Mouse (Mus musculus): ENCODE results near the gene Mtfp1.
"Not testable (repeated sequence)": the region's sequence is repeated elsewhere in the genome, so short reads cannot be mapped to it uniquely, and the experiment has no call there.

Gene Mtfp1

DNA sequence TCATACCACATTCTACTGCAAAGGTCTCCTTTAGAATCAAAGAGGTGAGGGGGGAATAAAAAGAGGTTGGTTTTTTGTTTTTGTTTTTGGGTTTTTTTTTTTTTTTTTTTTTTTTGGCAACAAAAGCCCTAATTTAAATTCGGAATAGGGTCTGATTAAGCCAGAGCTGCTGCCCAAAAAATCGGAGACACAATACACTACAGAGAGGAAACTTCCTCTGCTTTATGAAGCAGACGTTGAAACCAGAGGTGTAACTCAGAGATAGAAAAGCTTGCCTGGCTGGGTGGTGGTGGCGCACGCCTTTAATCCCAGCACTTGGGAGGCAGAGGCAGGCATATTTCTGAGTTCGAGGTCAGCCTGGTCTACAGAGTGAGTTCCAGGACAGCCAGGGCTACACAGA lies 19.3 kb upstream of the Mtfp1 start:
- DNase-seq: not testable (repeated sequence)

DNA sequence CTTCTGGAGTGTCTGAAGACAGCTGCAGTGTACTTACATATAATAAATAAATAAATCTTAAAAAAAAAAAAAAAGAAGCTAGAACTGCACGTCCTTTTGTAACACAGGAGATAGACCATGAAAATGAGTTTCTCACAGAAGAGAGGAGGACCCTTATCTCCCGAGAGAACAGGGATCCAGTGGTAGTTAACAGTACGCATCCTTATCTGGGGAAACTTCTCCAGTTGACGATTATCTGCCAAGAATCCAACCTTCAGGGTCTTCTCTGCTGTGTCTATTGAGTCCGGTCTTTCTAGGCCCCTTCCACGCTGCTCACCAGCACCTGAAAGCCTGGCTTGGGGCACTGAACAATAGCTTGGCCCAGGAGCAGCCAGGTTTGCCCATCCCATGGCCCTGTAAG lies 18.7 kb upstream of the Mtfp1 start:
- no peak for DNase-seq

GRCm38 (mm10) chr11:4113496-4113895 lies 18.3 kb upstream of the Mtfp1 start:
- no peak for DNase-seq

- no peak for DNase-seq
Measured at GRCm38 (mm10) chr11:4112861-4113260, 17.6 kb upstream of the Mtfp1 start.

- no peak for DNase-seq
Measured at GRCm38 (mm10) chr11:4112033-4112432, 16.8 kb upstream of the Mtfp1 start.

DNA sequence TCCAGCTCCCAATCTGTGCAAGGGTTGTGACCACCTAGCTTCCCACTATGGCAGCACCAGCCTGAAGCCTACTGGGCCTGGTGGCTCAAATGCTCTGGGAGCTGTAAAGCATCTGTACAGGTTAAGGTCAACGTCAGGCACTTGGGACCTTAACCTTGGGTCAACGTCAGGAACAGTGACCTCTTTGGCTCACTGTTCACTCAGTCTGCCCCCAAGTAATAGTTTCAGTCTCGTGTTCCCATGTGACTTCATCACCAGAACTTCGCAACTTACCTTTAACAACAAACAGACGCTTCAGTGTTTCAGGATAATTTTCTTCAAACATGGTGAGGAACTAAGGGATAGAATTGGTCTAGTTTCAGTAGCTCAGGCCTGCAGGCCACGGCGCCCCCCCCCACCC lies 13.4 kb upstream of the Mtfp1 start:
- DNase-seq: no peak

DNA sequence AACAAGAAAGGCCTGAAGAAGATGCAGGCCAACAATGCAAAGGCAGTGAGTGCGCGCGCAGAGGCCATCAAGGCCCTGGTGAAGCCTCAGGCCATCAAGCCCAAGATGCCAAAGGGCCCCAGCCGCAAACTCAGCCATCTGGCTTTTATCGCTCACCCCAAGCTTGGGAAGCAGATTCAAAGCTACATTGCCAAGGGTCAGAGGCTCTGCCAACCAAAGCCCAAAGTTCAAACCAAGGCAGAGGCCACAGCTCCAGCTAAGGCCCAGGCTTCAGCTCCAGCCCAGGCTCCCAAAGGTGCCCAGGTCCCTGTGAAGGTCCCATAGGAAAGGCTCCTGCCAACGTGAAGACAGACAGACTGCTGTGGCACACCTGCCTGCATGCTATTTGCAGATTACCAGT lies 12.7 kb upstream of the Mtfp1 start:
- DNase-seq: not testable (repeated sequence)

GRCm38 (mm10) chr11:4105444-4105843 lies 10.2 kb upstream of the Mtfp1 start:
- DNase-seq: no peak

GRCm38 (mm10) chr11:4104989-4105388 lies 9.7 kb upstream of the Mtfp1 start:
- no peak for DNase-seq

DNA sequence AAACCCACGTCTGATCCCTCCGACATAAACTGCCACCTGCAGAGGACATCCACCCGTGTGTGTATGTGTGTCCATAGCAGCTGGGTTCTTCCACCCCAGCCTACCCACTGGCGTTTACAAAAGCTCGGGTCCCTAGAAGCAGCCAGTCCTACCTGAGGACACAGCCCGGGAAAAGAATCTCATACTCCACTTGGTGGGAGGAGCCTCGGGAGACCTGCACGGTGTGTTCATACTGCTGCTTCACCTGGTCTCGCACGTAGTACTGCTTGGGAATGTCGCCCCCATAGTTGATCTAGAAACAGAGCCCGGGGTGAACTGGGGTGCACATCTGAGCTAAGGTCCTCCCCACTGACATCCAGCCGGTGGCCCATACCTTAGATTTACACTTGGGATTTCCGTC lies 8.3 kb upstream of the Mtfp1 start:
- no peak for DNase-seq

DNA sequence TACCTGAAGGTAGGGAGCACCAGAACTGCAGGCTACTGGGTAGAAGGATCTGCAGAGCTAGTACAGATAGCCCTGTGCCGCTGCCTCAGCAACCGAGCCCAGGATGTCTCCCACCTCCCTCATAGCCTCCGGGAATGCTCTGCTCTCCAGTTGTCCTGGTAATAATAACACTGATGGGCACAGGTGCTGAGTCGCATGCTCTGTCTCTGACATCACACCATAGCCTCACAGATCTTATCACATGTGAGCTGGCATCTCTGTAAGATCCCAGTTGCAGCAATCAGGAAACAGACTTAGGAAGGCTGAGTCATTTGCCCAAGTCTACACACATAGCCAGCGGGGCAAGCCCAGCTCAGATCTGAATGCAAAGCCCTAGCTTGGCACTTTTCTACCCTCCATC lies 6.6 kb upstream of the Mtfp1 start:
- no peak for DNase-seq

DNA sequence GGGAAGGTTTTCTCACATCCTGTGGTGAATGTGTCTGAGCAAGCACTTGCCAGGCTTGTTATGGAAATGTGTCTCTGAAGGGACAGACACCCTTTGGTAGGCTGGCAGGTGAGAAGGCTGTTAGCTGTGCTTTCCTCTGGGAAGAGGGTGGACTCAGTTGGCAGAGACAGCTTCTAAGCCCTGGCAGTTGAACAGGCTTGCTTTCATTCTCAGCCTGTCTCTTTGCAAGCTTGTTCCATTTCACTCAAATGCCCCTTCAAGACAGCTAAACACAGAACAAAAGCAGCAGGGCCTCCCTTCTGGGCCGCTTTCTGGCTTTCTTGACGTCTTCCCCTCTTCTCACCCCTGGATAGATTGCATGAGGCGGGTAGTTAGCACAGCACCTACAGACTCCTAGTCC lies 4.2 kb upstream of the Mtfp1 start:
- no peak for DNase-seq

- DNase-seq: no peak
Measured at GRCm38 (mm10) chr11:4098816-4099215, 3.6 kb upstream of the Mtfp1 start.

GRCm38 (mm10) chr11:4098120-4098519 lies 2.9 kb upstream of the Mtfp1 start:
- no peak for DNase-seq

DNA sequence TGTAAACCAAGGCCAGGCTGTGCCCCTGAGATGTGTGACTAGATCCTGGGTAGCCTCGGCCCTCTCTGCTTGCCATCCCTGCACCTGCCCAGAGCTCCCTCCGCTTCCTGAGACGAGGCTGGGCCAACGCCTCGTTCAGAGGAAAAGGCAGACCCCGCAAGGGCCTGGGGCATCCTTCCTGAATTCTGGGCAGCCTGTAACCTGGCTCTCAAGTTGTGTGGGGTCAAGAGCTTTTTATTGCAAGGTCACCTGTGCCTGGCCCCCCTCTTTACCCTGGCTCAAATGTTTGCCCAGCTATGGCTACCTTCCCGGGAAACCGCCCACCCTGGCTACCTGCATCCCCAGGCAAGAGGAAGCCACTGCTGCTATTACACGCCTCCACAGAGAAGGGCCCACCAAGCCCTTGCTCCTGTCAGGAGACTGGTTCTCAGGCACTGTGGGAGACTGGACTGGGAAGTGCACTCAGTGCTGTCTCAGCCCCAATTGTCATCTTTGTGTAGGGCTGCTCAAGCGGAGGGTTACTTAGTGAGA lies 1.9 kb upstream of the Mtfp1 start:
- DNase-seq: peak; percentile 94

- peak; percentile 100 for DNase-seq
Measured at GRCm38 (mm10) chr11:4096054-4096984, 1.1 kb upstream of the Mtfp1 start.

- DNase-seq: peak; percentile 93
Measured at GRCm38 (mm10) chr11:4094378-4095170, 671 bp downstream of the Mtfp1 start.

DNA sequence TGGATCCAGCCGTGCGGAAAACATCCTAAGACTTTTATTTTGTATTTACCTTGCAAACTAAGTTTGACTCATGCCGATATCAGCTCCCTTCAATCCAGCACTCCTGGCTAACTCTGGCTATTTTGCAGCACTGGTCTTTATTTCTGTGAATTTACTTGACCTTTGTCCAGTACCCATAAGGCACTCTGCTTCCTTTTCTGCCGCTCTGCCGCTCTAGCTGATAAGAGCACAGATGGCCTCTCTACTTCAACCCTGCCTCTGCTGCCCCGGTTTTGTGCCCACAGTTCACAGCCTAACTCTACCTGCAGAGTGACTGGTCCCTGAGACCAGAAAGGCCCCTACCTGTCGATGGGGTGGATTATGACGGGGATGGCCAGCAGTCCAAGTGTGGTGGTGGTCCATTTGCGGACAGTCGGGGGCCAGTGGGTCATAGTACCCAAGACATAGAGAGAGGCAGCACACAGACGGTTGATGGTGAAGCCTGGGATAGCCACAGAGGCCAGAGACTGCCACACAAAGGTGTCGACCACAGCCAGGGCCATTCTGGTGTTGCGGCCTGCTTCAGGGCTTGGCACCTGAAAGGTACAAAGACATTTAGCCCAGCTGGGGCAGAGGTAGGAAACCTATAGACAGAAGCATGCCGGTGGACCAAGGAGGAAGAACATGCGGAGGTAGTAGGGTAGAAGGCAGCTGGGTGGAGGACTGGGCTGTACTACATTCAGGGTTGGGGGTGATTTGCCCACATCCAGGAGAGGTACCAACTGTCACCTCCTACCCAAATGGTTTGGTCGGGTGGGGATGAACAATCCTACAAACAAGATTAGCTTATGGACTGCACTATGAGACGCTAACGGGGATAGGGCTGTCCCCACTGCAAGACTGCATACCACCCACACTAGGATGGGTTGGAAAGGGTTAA lies 1.5 kb downstream of the Mtfp1 start:
- DNase-seq: peak; percentile 90

GRCm38 (mm10) chr11:4087267-4087666 lies 8.0 kb downstream of the Mtfp1 start:
- no peak for DNase-seq

- no peak for DNase-seq
Measured at GRCm38 (mm10) chr11:4086246-4086645, 9.0 kb downstream of the Mtfp1 start.

DNA sequence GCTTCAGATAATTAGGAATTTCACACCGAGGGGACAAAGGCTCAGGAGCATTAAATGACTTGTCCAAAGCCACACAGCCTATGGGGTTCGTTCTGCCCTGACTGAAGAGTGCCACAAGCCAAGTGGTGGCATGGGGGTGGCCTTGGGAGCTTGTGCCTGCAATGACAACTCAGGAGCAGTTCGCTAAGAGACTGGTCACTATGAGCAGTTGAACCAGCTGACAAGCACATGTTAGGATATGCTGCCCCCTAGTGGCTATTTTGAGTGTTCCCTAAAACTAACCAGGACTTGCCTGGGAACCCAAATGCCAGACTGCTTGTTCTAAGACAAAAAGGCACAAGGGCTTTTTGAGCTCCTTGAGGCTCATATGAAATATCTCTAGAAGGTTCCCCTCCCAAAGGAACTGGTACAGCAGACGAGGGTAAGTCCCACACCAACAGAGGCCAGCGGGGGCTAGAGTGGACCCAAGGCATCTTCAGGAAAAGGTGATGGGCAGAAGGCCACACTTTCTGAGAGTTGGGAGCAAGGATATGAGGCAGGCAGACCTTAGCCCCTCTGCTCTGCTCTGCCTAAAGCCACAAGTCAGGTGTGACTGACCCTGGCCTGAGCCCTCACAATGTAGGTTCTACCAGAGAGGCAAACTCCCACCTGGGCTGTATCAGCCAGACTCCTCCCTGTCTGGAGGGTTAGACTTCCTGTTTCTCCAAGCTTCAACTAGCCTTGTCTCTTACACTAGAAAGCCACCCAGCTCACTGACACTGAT lies 11.7 kb downstream of the Mtfp1 start:
- DNase-seq: peak; percentile 91

- no peak for DNase-seq
Measured at GRCm38 (mm10) chr11:4080219-4080618, 15.0 kb downstream of the Mtfp1 start.

Data from heart, adult 11 months (tissue).